Mouse (Mus musculus) liver, adult 10 weeks (tissue): ENCODE data around the gene Cog1. TPM values are rescaled to one million over a fixed set of nuclear protein-coding genes. Genes with fewer than 3 reads are reported as not detected.

Experiments used
- polyA plus RNA-seq: library from polyadenylated mRNA; stranded (reverse); fragments of 350-450 nt; fragmentation: Illumina TruSeq; extraction: RNeasy Lipid Tissue Mini Kit (QIAGEN cat#74804); gene quantifications from one replicate; pipeline ENCODE4 v1.2.3, GENCODE M21; 2014; ENCODE audit warnings: low read depth, low replicate concordance

Cog1 gene
- polyA plus RNA-seq: 2.0 TPM

GRCm38 (mm10) chr11:113648690-113649352 is at the start of gene Cog1:
Gene Cog1 (plus strand): TSS chr11:113649169.

GRCm38 (mm10) chr11:113618672-113619419 is 30.1 kb upstream of the Cog1 start, which contains the start of gene Sstr2:
Gene Sstr2 (plus strand): TSS chr11:113619342.

GRCm38 (mm10) chr11:113649353-113650210 is 613 bp downstream of the Cog1 start, which contains the start of gene Slc39a11:
Gene Slc39a11 (minus strand): TSS chr11:113650079.

GRCm38 (mm10) chr11:113683957-113684706 is 35.2 kb downstream of the Cog1 start, which contains the start of the genes Fam104a and D11Wsu47e:
Gene Fam104a (minus strand): TSS chr11:113684155.
Gene D11Wsu47e (plus strand): TSS chr11:113684412.

GRCm38 (mm10) chr11:113709731-113710256 is 60.8 kb downstream of the Cog1 start, which contains the start of gene Cpsf4l:
Gene Cpsf4l (minus strand): TSS chr11:113710017.

Other genes with a start within 250 kb of the Cog1 start
- not detected for gene Sstr2, start 29.8 kb upstream of the Cog1 start, polyA plus RNA-seq
- 6.9 TPM for gene Slc39a11, start 910 bp downstream of the Cog1 start, polyA plus RNA-seq
- 5.0 TPM for gene Fam104a, start 35.0 kb downstream of the Cog1 start, polyA plus RNA-seq
- gene D11Wsu47e, start 35.2 kb downstream of the Cog1 start, polyA plus RNA-seq: 2.2 TPM
- gene Cpsf4l, start 60.8 kb downstream of the Cog1 start, polyA plus RNA-seq: 1.1 TPM
- 2.8 TPM for gene Cdc42ep4, start 102.7 kb downstream of the Cog1 start, polyA plus RNA-seq